Mouse (Mus musculus) thymus, postnatal 25 days (tissue): Measurements from ENCODE around the gene Gm10961.

Source experiments
- DNase-seq: peaks from one replicate; pipeline ENCODE4 v3.0.0; 2022

Gm10961 gene

DNA sequence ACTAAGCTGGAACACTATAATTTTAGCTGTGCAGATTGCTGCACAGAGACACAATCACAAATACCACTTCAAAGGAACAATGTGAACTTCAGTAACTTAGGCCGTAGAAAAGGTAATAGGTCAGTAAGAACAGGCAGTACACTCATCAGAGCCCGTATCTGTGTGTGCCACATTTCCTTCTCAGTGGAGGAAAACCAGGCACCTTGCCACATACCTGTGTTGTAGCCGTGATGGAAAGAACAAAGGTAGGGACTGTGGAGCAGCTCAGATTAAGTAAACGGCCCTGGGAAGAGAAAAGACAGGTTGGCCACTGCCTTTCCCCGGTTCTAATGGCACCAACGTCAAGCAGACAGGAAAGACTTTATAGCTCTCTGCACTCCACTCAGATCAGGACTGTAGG is 36.3 kb downstream of the Gm10961 start:
- DNase-seq: no peak

DNA sequence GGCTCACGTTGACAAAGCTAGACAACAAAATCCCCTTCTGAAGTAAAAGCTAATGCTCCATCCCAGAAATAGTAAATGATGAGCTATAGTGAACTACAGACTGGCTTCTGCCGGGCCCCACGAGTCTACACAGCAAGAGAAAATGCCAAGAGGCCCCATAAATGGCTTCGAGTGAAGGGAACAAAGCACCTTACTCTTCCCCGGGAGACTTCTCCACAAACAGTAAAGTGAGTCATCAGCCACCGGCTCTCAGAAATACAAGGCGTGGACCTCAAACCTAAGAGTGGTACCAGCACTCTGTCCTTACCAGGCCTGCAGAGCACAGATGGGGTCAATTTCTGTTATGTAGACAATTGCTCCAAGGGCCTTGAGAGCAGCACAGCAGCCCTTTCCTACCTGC is 37.7 kb downstream of the Gm10961 start:
- no peak for DNase-seq

DNA sequence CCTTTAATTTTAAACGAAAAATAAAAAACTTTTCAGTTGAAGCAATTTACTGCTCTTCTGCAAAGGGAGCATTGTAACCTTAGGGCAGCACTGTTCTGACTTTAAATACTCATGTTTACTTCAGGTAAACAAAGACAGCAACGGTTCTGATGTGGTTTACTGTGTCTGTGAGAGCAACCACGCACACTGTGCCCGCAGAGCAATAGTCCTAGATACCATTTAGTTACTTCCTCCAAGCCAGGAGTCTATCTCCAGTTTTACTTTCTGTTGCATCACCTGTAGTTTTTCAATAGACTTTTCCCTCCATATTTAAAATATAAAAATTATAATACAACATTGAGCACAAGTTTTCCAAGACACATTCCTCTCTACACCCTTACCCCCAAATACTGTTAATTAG is 39.4 kb downstream of the Gm10961 start:
- no peak for DNase-seq

DNA sequence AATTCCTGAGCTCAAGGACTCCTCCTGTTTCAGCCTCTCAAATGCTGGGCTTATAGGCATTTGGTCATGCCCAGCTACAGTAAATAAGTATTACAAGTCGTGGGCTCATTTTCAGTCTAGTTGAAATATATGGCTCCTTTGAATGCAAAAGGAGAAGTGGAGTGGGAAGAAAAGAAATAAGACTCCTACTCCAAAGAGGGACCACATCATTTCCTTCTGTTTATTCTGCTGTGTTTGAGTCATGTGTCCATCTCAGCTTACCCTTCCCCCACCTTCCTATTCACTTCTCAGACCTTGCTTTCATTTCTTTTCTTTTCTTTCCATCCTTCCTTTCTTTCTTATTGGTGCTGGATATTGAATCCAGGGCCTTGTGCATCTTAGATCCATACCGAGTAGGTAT is 40.4 kb downstream of the Gm10961 start:
- DNase-seq: no peak

DNA sequence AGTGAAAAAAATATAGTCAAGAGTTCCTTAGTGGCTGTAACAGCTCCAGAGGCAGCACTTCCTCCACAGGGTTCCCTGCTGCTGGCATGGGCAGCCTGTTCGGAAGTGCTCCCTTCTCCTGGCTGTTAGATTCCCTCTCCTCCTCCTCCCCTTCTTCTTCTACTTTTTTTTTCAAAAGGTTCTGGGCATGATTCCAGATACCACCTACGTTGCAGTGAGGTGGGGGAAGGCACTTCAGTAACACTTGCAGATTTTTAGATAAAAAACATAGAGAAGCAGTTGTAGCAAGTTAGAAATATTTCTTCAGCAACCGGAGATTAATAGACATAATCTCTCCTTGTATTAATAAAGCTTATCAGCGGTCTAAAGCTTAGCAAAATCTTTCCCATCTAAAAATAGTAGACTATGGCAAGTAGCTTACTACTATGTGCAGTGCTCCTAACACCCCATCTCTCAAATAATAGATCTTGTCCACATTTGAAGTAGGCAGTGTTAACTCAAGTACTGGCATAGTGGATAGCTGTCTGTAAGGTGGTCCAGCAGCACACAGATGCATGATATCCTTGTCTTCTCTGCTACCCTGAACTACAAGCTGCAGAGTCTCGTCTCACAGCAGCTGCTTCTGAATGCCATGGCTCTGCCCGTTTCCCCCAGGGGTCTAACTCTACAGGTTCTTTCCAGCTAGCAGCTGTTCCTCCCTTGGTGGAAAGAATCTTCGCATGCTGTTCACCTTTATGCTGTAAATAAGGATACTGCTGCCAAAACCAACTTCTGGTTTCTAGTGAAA is 49.9 kb downstream of the Gm10961 start:
- no peak for DNase-seq
